In the genomic region with DNA sequence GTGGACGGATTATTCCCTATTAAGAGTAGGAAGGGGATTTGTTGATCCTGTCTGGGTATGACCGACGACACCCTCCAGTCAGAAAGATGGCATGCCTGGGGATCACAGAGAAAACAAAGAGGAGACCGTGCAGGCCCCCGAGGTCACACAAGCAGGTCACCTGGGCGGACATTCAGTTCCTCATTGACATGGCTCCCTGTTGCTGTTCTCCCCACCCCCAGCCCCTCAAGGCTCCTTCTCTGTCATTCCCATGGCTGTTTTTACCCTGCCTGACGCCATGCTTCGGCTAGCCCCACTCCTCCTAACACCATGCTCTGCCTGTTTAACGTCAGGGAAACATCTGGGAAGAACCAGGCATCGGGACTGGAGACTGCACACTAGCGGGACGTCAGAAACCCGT, we compare ENCODE assay signal across 32 mouse cellular contexts. TPM values are rescaled to one million over a fixed set of nuclear protein-coding genes. Genes with fewer than 3 reads are reported as not detected.
DNase-seq lines count a peak whose midpoint lies in the region; ATAC-seq and TF ChIP-seq lines count a peak whose summit lies in the region.
"Had no signal": no experiment of that assay in that cellular context is flagged by ENCODE, and none has a peak within 500 bp of the region (broad histone marks: within the 10 kb centered on the region; RNA-seq: fewer than 3 reads in every experiment).

No protein-coding gene starts in this region.

- H3K9me3 ChIP-seq in megakaryocyte, embryonic 14.5 days: no peaks in the 10 kb centered on the region
- H3K9me3 ChIP-seq: G1E; neural tube, embryonic 13.5 days had no signal

- ATAC-seq in megakaryocyte, adult 5-6 weeks (ENCODE audit: poor library complexity, severe bottlenecking): no peak
- ATAC-seq: forebrain, postnatal 0 days; hindbrain, embryonic 16.5 days; midbrain, embryonic 16.5 days had no signal

- H3K27ac ChIP-seq in gastrocnemius, adult 2 months: peak overlapping the region; percentile 86
- H3K27ac ChIP-seq in brown adipose tissue, adult 24 weeks (replicated peaks; ENCODE audit: low read depth, low read length): peak overlapping the region; percentile 100; the same call in 1 of the 2 replicates
- H3K27ac ChIP-seq: liver, embryonic 14.5 days; neural tube, embryonic 13.5 days had no signal

- intact Hi-C loops in gastrocnemius, adult 2 months (cut with DNase I): no loop called here

- H3K27me3 ChIP-seq in megakaryocyte, embryonic 14.5 days (replicated peaks): no peaks in the 10 kb centered on the region

- H3K4me3 ChIP-seq in gastrocnemius, adult 2 months: no peak overlapping the region
- peak overlapping the region; percentile 50 for H3K4me3 ChIP-seq in megakaryocyte, embryonic 14.5 days (replicated peaks)
- no peak overlapping the region for H3K4me3 ChIP-seq in brown adipose tissue, adult 24 weeks (ENCODE audit: insufficient read depth, low read depth, low read length)

- DNase-seq in gastrocnemius, adult 2 months: no peak
- DNase-seq in gastrocnemius, postnatal 25 days: no peak
- no peak for DNase-seq in thymus, postnatal 4 days
- DNase-seq: adrenal gland, adult 8-10 months; cerebellum, postnatal 10 days; forebrain, postnatal 0 days; gastrocnemius, postnatal 10 days; kidney, adult 18-20 months; kidney, postnatal 36 days; layer of hippocampus, postnatal 36 days; left cerebral cortex, postnatal 4 days; lung, adult 2 months; lung, postnatal 10 days; right cerebral cortex, postnatal 4 days had no signal

- peaks cover 18% of the 10 kb centered on the region for H3K36me3 ChIP-seq in megakaryocyte, embryonic 14.5 days (replicated peaks; ENCODE audit: low read length)
- H3K36me3 ChIP-seq: neural tube, embryonic 13.5 days had no signal

- TF ChIP-seq CTCF in gastrocnemius, adult 2 months (IDR thresholded peaks at IDR 0.05): no peak

- peaks cover 58% of the 10 kb centered on the region for H3K4me1 ChIP-seq in megakaryocyte, embryonic 14.5 days
- peaks cover 7% of the 10 kb centered on the region for H3K4me1 ChIP-seq in brown adipose tissue, adult 24 weeks (ENCODE audit: control insufficient read depth, insufficient read depth, insufficient read length, low read length)

RNA-seq across cellular contexts. Expression of a gene that starts 0.9 kb away (rescaled TPM):
- total RNA-seq in gastrocnemius, adult 2 months (2021): 10 to 100 TPM; 30.4 to 38.5 TPM
- 10 to 100 TPM; 30.2 to 57.3 TPM for total RNA-seq in gastrocnemius, postnatal 25 days (2021)
- polyA plus RNA-seq in megakaryocyte, embryonic 14.5 days (2012; ENCODE audit: insufficient read depth, low replicate concordance): 170 and 362 TPM in 2 replicates
- 572 and 605 TPM in 2 replicates for total RNA-seq in megakaryocyte, adult 5-6 weeks (2015)
- 1,046 and 1,120 TPM in 2 replicates for total RNA-seq in megakaryocyte, adult 5-6 weeks (2017)
- 284 and 411 TPM in 2 replicates for polyA plus RNA-seq in brown adipose tissue, adult 24 weeks (2012; ENCODE audit: insufficient read depth, insufficient read length, missing spikeins)

RNA-seq across cellular contexts. Expression of a gene that starts 20.1 kb away (rescaled TPM):
- total RNA-seq in gastrocnemius, adult 2 months (2021): 10 to 100 TPM; 83.8 to 94.7 TPM
- total RNA-seq in gastrocnemius, postnatal 25 days (2021): 10 to 100 TPM; 71.5 to 79.1 TPM
- 83.5 and 158 TPM in 2 replicates for polyA plus RNA-seq in megakaryocyte, embryonic 14.5 days (2012; ENCODE audit: insufficient read depth, low replicate concordance)
- 166 TPM in 2 replicates for total RNA-seq in megakaryocyte, adult 5-6 weeks (2015)
- total RNA-seq in megakaryocyte, adult 5-6 weeks (2017): 115 and 125 TPM in 2 replicates
- 50.5 and 57.9 TPM in 2 replicates for polyA plus RNA-seq in brown adipose tissue, adult 24 weeks (2012; ENCODE audit: insufficient read depth, insufficient read length, missing spikeins)

RNA-seq across cellular contexts. Expression of a gene that starts 26.1 kb away (rescaled TPM):
- total RNA-seq in gastrocnemius, adult 2 months (2021): 1 to 10 TPM; 7.0 to 7.8 TPM
- 1 to 10 TPM; 5.6 to 6.8 TPM for total RNA-seq in gastrocnemius, postnatal 25 days (2021)
- 31.8 and 57.1 TPM in 2 replicates for polyA plus RNA-seq in megakaryocyte, embryonic 14.5 days (2012; ENCODE audit: insufficient read depth, low replicate concordance)
- 2.2 and 4.5 TPM in 2 replicates for total RNA-seq in megakaryocyte, adult 5-6 weeks (2015)
- total RNA-seq in megakaryocyte, adult 5-6 weeks (2017): 10.2 and 13.3 TPM in 2 replicates
- polyA plus RNA-seq in brown adipose tissue, adult 24 weeks (2012; ENCODE audit: insufficient read depth, insufficient read length, missing spikeins): 5.2 and 6.7 TPM in 2 replicates

RNA-seq across cellular contexts. Expression of a gene that starts 28.2 kb away (rescaled TPM):
- total RNA-seq in gastrocnemius, adult 2 months (2021): 1 to 10 TPM; 1.9 to 2.0 TPM
- total RNA-seq in gastrocnemius, postnatal 25 days (2021): 1 to 10 TPM; 1.9 to 2.3 TPM
- 0.86 TPM in 1 of 2 replicates, not detected in the other for polyA plus RNA-seq in megakaryocyte, embryonic 14.5 days (2012; ENCODE audit: insufficient read depth, low replicate concordance)
- total RNA-seq in megakaryocyte, adult 5-6 weeks (2015): 6.2 and 6.9 TPM in 2 replicates
- 3.0 and 3.6 TPM in 2 replicates for total RNA-seq in megakaryocyte, adult 5-6 weeks (2017)
- 2.7 and 4.0 TPM in 2 replicates for polyA plus RNA-seq in brown adipose tissue, adult 24 weeks (2012; ENCODE audit: insufficient read depth, insufficient read length, missing spikeins)

RNA-seq across cellular contexts. Expression of a gene that starts 41.0 kb away (rescaled TPM):
- not detected for total RNA-seq in gastrocnemius, adult 2 months (2021)
- total RNA-seq in gastrocnemius, postnatal 25 days (2021): under 1 TPM in 1 of 2 experiments, not detected in 1; 0.70 TPM
- polyA plus RNA-seq in megakaryocyte, embryonic 14.5 days (2012; ENCODE audit: insufficient read depth, low replicate concordance): not detected in 2 replicates
- 0.76 and 2.5 TPM in 2 replicates for total RNA-seq in megakaryocyte, adult 5-6 weeks (2015)
- 0.88 and 4.0 TPM in 2 replicates for total RNA-seq in megakaryocyte, adult 5-6 weeks (2017)
- polyA plus RNA-seq in brown adipose tissue, adult 24 weeks (2012; ENCODE audit: insufficient read depth, insufficient read length, missing spikeins): not detected in 2 replicates
- total RNA-seq: adrenal gland, adult 8-10 months; adrenal gland, postnatal 4 days; forebrain, postnatal 0 days; gastrocnemius, postnatal 10 days; layer of hippocampus, adult 8-10 months; layer of hippocampus, postnatal 36 days; left cerebral cortex, postnatal 4 days had no signal
- polyA plus RNA-seq: C2C12; cortical plate, adult 2 months; erythroblast, embryonic 14.5 days; forebrain, embryonic 11.5 days; forebrain, postnatal 0 days; G1E; limb, embryonic 14.5 days; midbrain, embryonic 11.5 days; stomach, embryonic 14.5 days; testis, adult 2 months had no signal

Comparison
In these comparisons a context has a peak if more than half of its experiments do, and no peak if none do; other contexts are left out.
1. RNA of a gene that starts 0.9 kb away (total RNA-seq): 572 to 1,120 TPM in megakaryocyte, adult 5-6 weeks; 30.2 to 57.3 TPM in gastrocnemius, postnatal 25 days and 30.4 to 38.5 TPM in gastrocnemius, adult 2 months; every median in the first group is over 4 times any median in the second.